Mouse (Mus musculus): ENCODE measurements at regions not wholly inside any gene's neighbourhood (a gene's known extent, or its start where the extent isn't known, plus 50 kb on each side); places are given as distances from the start of the nearest gene placed in this dataset.
"Not testable (repeated sequence)": the region's sequence is repeated elsewhere in the genome, so short reads cannot be mapped to it uniquely, and the experiment has no call there.

GRCm38 (mm10) chr17:4532126-4532525 lies 462.0 kb upstream of the Arid1b start:
- Histone ChIP-seq H3K27ac (replicated peaks) (no peak overlapping the region), H3K27me3 (no peaks in the 10 kb centered on the region), H3K9ac (replicated peaks) (no peak overlapping the region), H3K36me3 (no peaks in the 10 kb centered on the region), H3K4me2 (replicated peaks) (no peak overlapping the region), H3K4me3 (no peak overlapping the region), H3K4me1 (no peaks in the 10 kb centered on the region), H3K9me3 (no peaks in the 10 kb centered on the region)
- 72% methylated on average over 2 of the region's 2 CpGs for WGBS
- ATAC-seq (replicated peaks) = no peak

- 58% methylated on average over 2 of the region's 2 CpGs for WGBS
- Histone ChIP-seq H3K27me3 (no peaks in the 10 kb centered on the region), H3K27ac (replicated peaks) (no peak overlapping the region), H3K9ac (replicated peaks) (no peak overlapping the region), H3K9me3 (no peaks in the 10 kb centered on the region), H3K4me3 (no peak overlapping the region), H3K4me1 (peaks cover 9% of the 10 kb centered on the region), H3K36me3 (no peaks in the 10 kb centered on the region), H3K4me2 (replicated peaks) (no peak overlapping the region)
- ATAC-seq (replicated peaks) = no peak
These were observed 453.7 kb upstream of the Arid1b start for GRCm38 (mm10) chr17:4540435-4540834.

GRCm38 (mm10) chr17:4541020-4541743 lies 452.9 kb upstream of the Arid1b start:
- peaks cover 9% of the 10 kb centered on the region for H3K4me1 ChIP-seq
- no peaks in the 10 kb centered on the region for H3K27me3 ChIP-seq
- peak; percentile 87 for ATAC-seq (replicated peaks)
- H3K36me3 ChIP-seq = no peaks in the 10 kb centered on the region
- H3K4me2 ChIP-seq (replicated peaks) = no peak overlapping the region
- 0 out of 2 replicates have a peak overlapping the region, but pooled peaks have one; percentile 7 for H3K27ac ChIP-seq (replicated peaks)
- H3K4me3 ChIP-seq = no peak overlapping the region
- H3K9me3 ChIP-seq = no peaks in the 10 kb centered on the region
- WGBS = 15% methylated on average over 7 of the region's 7 CpGs
- H3K9ac ChIP-seq (replicated peaks) = no peak overlapping the region

- H3K4me3 ChIP-seq = no peak overlapping the region
- H3K9me3 ChIP-seq = no peaks in the 10 kb centered on the region
- 77% methylated on average over 2 of the region's 2 CpGs for WGBS
- H3K4me1 ChIP-seq = no peaks in the 10 kb centered on the region
- no peaks in the 10 kb centered on the region for H3K27me3 ChIP-seq
- H3K9ac ChIP-seq (replicated peaks) = no peak overlapping the region
- no peak overlapping the region for H3K4me2 ChIP-seq (replicated peaks)
- no peak for ATAC-seq (replicated peaks)
- H3K36me3 ChIP-seq = no peaks in the 10 kb centered on the region
- H3K27ac ChIP-seq (replicated peaks) = no peak overlapping the region
These were observed 447.6 kb upstream of the Arid1b start for GRCm38 (mm10) chr17:4546579-4546978.

- 79% methylated on average over 4 of the region's 4 CpGs for WGBS
- ATAC-seq (replicated peaks) = not testable (repeated sequence)
These were observed 441.1 kb upstream of the Arid1b start for GRCm38 (mm10) chr17:4553026-4553425.

GRCm38 (mm10) chr17:4563641-4564040 lies 430.5 kb upstream of the Arid1b start:
- Histone ChIP-seq H3K9me3 (no peaks in the 10 kb centered on the region), H3K9ac (replicated peaks) (no peak overlapping the region), H3K36me3 (no peaks in the 10 kb centered on the region), H3K27me3 (no peaks in the 10 kb centered on the region), H3K4me1 (no peaks in the 10 kb centered on the region), H3K4me2 (replicated peaks) (no peak overlapping the region), H3K27ac (replicated peaks) (no peak overlapping the region), H3K4me3 (no peak overlapping the region)
- WGBS = 57% methylated on average over 3 of the region's 3 CpGs
- no peak for ATAC-seq (replicated peaks)

More at GRCm38 (mm10) chr17:4553026-4553425, 441.1 kb upstream of the Arid1b start:
- H3K4me1 ChIP-seq; H3K27me3 ChIP-seq; H3K36me3 ChIP-seq; H3K9ac ChIP-seq (replicated peaks); H3K9me3 ChIP-seq; H3K27ac ChIP-seq (replicated peaks); H3K4me2 ChIP-seq (replicated peaks); H3K4me3 ChIP-seq: not testable (repeated sequence)

GRCm38 (mm10) chr17:4576883-4577282 lies 417.2 kb upstream of the Arid1b start:
- 76% methylated on average over 5 of the region's 5 CpGs for WGBS
- Histone ChIP-seq H3K9ac (replicated peaks) (no peak overlapping the region), H3K36me3 (no peaks in the 10 kb centered on the region), H3K4me2 (replicated peaks) (no peak overlapping the region), H3K4me1 (no peaks in the 10 kb centered on the region), H3K9me3 (no peaks in the 10 kb centered on the region), H3K4me3 (no peak overlapping the region), H3K27me3 (no peaks in the 10 kb centered on the region), H3K27ac (replicated peaks) (no peak overlapping the region)
- no peak for ATAC-seq (replicated peaks)

- Histone ChIP-seq H3K9me3 (no peaks in the 10 kb centered on the region), H3K9ac (replicated peaks) (no peak overlapping the region), H3K4me2 (replicated peaks) (no peak overlapping the region), H3K4me1 (no peaks in the 10 kb centered on the region), H3K36me3 (no peaks in the 10 kb centered on the region), H3K4me3 (no peak overlapping the region), H3K27ac (replicated peaks) (no peak overlapping the region), H3K27me3 (no peaks in the 10 kb centered on the region)
- no peak for ATAC-seq (replicated peaks)
- WGBS = 87% methylated on average over 11 of the region's 11 CpGs
These were observed 412.3 kb upstream of the Arid1b start for GRCm38 (mm10) chr17:4581851-4582250.

GRCm38 (mm10) chr17:4610481-4610880 lies 383.7 kb upstream of the Arid1b start:
- H3K4me2 ChIP-seq (replicated peaks) = no peak overlapping the region
- no peak overlapping the region for H3K4me3 ChIP-seq
- H3K9ac ChIP-seq (replicated peaks) = no peak overlapping the region
- no peaks in the 10 kb centered on the region for H3K4me1 ChIP-seq
- H3K9me3 ChIP-seq = no peaks in the 10 kb centered on the region
- no peak overlapping the region for H3K27ac ChIP-seq (replicated peaks)
- no peaks in the 10 kb centered on the region for H3K36me3 ChIP-seq
- H3K27me3 ChIP-seq = no peaks in the 10 kb centered on the region
- ATAC-seq (replicated peaks) = no peak
- 93% methylated on average over 8 of the region's 8 CpGs for WGBS

- WGBS = 86% methylated on average over 5 of the region's 5 CpGs
- no peaks in the 10 kb centered on the region for H3K9me3 ChIP-seq
- H3K4me3 ChIP-seq = no peak overlapping the region
- no peak overlapping the region for H3K27ac ChIP-seq (replicated peaks)
- no peaks in the 10 kb centered on the region for H3K4me1 ChIP-seq
- no peak overlapping the region for H3K9ac ChIP-seq (replicated peaks)
- no peak for ATAC-seq (replicated peaks)
- no peaks in the 10 kb centered on the region for H3K36me3 ChIP-seq
- no peak overlapping the region for H3K4me2 ChIP-seq (replicated peaks)
- H3K27me3 ChIP-seq = no peaks in the 10 kb centered on the region
These were observed 383.1 kb upstream of the Arid1b start for GRCm38 (mm10) chr17:4610993-4611392.

GRCm38 (mm10) chr17:4611711-4612110 lies 382.4 kb upstream of the Arid1b start:
- H3K4me3 ChIP-seq = no peak overlapping the region
- H3K9me3 ChIP-seq = no peaks in the 10 kb centered on the region
- no peak overlapping the region for H3K27ac ChIP-seq (replicated peaks)
- 83% methylated on average over 2 of the region's 2 CpGs for WGBS
- no peaks in the 10 kb centered on the region for H3K36me3 ChIP-seq
- H3K9ac ChIP-seq (replicated peaks) = no peak overlapping the region
- H3K27me3 ChIP-seq = no peaks in the 10 kb centered on the region
- no peaks in the 10 kb centered on the region for H3K4me1 ChIP-seq
- ATAC-seq (replicated peaks) = no peak
- no peak overlapping the region for H3K4me2 ChIP-seq (replicated peaks)

- H3K4me1 ChIP-seq = no peaks in the 10 kb centered on the region
- 75% methylated on average over 10 of the region's 10 CpGs for WGBS
These were observed 382.0 kb upstream of the Arid1b start for GRCm38 (mm10) chr17:4612136-4612535.

GRCm38 (mm10) chr17:4612741-4613140 lies 381.4 kb upstream of the Arid1b start:
- H3K4me1 ChIP-seq = no peaks in the 10 kb centered on the region
- no peak overlapping the region for H3K4me3 ChIP-seq
- no peak for ATAC-seq (replicated peaks)
- H3K9ac ChIP-seq (replicated peaks) = no peak overlapping the region
- no peaks in the 10 kb centered on the region for H3K36me3 ChIP-seq
- no peaks in the 10 kb centered on the region for H3K9me3 ChIP-seq
- no peak overlapping the region for H3K4me2 ChIP-seq (replicated peaks)
- WGBS = 66% methylated on average over 7 of the region's 7 CpGs
- H3K27ac ChIP-seq (replicated peaks) = no peak overlapping the region
- H3K27me3 ChIP-seq = no peaks in the 10 kb centered on the region

More at GRCm38 (mm10) chr17:4612136-4612535, 382.0 kb upstream of the Arid1b start:
- H3K36me3 ChIP-seq = no peaks in the 10 kb centered on the region
- no peak for ATAC-seq (replicated peaks)
- no peaks in the 10 kb centered on the region for H3K9me3 ChIP-seq
- no peak overlapping the region for H3K4me3 ChIP-seq
- no peaks in the 10 kb centered on the region for H3K27me3 ChIP-seq
- no peak overlapping the region for H3K9ac ChIP-seq (replicated peaks)
- no peak overlapping the region for H3K4me2 ChIP-seq (replicated peaks)
- no peak overlapping the region for H3K27ac ChIP-seq (replicated peaks)
